Mouse (Mus musculus): ENCODE measurements at regions not wholly inside any gene's neighbourhood (a gene's known extent, or its start where the extent isn't known, plus 50 kb on each side); places are given as distances from the start of the nearest gene placed in this dataset.

- DNase-seq = no peak
These were observed 242.8 kb upstream of the Rsrc1 start for GRCm38 (mm10) chr3:66738201-66739062.

DNA sequence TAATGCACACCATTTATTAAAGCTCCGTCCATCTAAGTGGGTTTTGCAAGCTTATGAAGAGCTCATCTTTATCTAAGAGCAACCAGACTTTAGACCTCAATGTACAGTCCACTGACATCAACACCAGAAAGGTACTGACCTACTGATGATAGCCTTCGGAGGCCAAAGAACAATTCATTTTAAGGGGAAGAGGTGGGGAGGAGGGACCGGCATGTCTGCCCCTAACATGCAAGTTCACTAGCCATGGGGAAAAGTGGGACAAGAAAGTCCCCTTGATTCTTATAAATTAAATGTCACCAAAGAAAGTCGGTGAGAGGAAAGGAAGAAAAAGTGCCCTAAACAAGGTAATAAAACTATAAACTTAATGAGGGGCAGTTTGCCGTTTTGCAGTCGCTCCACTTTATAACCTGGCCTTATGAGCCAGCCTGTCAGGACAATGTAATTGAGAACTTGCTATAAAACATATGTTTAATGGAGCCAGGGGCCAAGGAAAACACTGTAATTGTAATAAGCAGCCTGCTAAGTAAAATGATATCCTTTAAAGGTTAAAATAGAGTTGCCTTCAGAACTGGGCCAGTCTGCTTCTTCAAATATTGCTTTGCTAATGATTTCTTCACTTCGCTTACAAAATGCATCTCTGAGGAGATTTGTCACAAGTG, 241.7 kb upstream of the Rsrc1 start:
- no peak for DNase-seq

DNA sequence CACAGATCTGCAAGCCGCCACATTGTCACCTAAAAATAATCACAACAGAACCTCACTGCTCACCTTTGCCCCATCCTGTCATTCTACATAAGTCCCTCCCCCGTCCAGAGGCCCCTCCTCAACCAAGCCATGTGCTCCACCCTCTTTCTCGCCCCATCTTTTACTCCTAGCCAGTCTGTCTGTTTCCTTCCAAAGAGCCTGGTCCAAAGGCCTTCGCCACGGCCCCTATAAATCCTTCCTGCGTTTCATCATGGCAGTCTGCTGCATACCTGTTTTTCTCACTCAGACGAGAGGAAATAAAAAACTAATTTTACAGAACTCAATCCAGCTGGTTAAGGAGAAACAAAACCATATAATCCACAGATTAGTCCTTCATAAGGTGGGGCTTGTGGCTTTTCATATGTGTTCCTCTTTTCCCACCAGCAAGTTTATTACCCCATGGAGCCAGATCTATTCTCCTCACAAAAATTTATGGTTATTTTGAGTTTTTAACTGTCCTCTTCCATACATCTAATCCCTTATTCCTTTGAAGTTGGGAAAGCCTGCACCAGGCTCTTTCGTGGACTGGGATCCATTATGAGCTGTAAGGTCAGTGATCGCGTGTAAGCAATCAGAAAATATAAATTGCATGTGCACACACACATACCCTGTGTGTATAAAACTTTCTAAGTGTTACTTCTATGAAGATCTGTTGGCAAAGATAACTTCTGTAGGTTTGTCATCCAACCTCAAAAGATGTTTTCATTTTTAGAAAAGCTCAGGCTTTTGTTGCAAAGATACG, 236.9 kb upstream of the Rsrc1 start:
- no peak for DNase-seq

GRCm38 (mm10) chr3:66746373-66747072, 234.7 kb upstream of the Rsrc1 start:
- no peak for DNase-seq

- no peak for DNase-seq
These were observed 234.0 kb upstream of the Rsrc1 start for GRCm38 (mm10) chr3:66747073-66747710.

DNA sequence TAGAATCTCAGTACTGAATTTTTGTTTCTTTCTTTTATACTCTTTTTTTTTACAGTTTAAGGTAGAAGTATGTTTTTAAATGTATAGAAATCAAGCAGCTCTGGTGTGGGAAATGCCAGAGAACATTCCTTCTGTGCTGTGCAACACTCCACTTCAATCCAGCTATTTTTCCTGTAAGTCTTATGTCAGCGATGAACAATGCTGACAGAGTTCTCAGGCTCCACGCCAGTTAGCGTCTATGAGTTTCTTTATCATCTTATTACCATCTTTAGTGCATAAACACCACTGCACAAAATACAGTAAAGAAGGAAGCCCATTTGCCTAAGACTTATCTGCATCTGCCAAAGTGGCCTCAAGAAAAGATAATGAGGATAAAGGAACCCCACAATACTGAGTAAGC, 223.0 kb upstream of the Rsrc1 start:
- DNase-seq = no peak

DNA sequence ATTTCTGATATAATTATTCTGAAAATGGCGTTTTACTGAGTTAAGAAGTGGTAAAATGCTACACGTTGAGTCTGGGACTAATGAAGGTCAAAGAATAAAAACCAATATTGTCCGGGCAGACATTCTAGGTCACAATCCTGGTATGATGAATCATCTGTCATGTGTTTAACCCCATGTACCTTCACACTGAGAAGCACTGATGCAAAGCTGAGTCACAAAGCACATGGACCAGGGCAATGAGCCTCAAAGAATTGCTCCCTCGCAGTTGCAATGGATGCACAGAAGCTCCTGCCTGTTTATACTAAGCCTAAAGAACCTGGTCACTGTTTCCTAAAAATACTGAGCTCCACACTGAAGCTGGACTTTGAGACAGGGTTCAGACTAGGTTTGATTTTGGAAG, 221.3 kb upstream of the Rsrc1 start:
- DNase-seq = no peak

DNA sequence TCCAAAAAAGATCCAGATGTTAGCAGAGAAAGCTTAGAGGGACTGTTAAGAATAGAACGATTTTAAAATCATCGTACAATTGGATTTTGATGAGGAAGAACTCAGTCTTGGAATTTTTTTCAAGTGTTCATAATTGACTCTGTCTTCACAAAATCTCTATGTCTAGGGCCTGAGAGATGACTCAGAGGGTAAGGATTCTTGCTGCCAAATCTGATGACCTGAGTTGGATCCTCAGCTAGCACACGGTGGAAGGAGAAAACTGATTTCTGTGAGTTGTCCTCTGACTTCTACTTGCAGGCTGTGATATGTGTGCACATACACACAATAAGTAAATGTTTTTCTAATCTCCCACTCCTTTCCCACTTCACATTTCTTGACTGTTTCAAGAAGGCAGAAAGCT, 218.7 kb upstream of the Rsrc1 start:
- no peak for DNase-seq

DNA sequence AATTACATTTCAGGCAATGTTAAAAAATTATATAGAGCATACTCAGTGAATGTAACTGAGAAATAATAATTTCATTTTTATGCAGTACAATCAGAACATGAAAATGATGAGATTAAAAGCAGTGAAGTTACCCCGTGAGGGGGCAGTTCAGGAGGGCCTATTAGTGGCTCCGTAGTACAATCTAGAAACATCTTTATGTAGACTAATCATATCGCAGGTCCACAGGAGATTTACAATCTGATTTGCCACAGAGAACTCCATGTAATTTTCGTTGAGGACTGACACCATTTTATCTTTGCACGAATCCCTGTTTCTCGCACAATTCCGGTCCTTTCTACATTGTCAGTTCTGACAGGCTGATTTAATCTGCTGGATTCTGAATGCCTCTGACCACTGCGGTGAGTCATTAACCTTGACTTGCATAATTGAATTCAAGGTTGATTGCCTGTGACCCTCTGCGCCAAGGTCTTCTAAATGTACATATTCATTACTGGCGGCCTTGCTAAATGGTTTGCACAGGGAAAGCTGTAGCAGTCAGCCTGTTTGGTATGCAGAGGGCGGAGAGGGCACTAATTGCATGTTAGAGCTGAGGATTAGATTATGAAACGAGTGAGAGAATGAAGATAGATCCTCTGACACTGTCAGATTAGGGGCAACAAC, 183.7 kb upstream of the Rsrc1 start:
- no peak for DNase-seq

DNA sequence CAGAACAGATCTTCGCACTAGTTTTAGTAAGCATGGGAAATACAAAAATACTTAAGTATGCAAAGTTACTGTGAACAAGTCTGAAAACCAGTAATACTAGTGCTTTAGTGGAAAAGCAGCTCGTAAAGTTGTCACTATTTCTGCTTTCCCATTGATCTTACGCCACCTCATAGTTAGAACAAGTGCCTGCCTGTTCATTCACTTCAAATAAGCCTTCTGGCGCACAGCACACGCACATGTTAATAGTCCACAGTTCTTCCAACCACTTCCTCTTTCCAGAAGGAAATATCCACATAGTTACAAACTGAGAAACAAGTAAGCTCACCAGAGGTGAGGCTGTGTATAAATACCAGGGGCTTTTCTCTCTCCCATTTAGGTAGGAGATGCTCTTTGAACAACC, 182.9 kb upstream of the Rsrc1 start:
- no peak for DNase-seq

GRCm38 (mm10) chr3:66802538-66802937, 178.7 kb upstream of the Rsrc1 start:
- no peak for DNase-seq

DNA sequence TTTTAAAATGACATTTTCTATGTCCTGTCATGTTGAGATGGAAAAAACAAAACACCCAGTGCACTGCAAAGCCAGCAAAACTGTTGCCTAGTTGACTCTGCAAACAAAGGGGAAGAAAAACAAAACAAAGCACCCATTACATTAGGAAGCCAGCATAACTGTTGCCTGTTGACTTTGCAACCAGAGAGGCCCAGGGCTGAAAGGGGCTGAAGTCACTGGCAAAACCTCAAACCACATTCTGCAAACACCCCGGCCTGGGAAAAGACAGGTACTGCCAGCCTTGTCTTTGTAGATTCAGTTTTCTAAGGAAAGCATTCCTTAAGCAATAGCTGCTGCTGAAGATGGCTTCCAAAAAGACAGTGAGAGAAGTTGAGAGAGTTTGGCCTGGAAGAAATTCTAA, 175.0 kb upstream of the Rsrc1 start:
- no peak for DNase-seq

DNA sequence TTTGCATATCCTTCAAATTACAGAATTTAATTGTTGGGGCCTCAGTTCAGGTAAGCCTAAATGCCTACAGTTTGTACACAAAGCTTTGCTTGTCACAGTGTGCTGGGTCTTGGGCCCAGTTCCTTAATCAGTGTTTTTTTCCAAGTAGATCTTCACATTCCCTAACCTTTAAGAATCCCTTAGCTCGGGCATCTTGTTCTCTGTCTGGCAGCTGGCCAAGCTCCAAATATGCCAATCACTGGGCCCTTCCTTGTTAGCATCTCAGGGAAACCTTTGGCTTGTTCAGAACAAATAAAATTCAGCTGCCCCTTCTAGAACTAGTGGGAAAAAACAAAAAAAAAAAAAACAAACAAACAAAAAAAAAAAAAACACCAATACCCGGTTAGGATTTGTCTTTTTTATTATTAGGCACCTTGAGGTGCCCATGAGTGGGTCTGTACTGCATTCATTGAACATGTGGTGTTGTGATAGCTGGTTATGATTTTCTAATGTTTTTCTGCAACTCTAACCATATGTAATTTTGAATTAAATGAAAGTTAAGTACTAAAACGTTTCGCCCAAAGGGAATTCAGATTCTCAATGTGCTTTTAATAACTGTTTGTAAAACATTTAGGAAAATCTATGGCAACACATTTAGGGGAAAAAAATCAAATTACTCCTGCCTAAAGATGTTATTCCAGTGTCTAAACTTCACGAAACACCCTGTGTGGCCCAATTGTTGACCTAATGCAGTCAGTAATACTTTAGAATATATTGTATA, 168.3 kb upstream of the Rsrc1 start:
- DNase-seq = no peak

DNA sequence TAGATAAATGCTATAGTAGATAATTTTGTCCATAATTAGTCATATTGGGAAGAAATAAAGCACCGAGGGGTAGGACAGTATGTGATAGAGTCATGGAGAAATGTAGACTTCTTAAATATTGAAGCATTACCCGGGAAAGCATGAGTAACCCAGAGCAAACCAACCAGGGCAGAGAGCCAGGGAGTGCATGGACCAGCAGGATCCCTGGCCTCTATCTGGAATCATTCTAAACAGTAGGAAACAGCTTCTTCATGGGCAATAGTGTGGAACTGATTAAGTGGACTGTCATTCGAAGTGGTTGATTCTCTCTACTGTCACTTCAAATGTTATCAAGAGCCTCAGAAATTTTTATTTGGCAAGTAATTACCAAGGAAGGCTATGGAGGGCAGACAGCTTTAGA, 155.4 kb upstream of the Rsrc1 start:
- DNase-seq = no peak
